Mouse (Mus musculus) layer of hippocampus, adult 11-12 months (tissue): ENCODE measurements around the gene Parp8.
"Not testable (repeated sequence)": the region's sequence is repeated elsewhere in the genome, so short reads cannot be mapped to it uniquely, and the experiment has no call there.

Experiments
- DNase-seq: peaks from one replicate; pipeline ENCODE4 v3.0.0; 2022; ENCODE audit warnings: low spot score

Parp8 gene

GRCm38 (mm10) chr13:116962480-116963462 lies 62.6 kb downstream of the Parp8 start:
- DNase-seq = no peak

GRCm38 (mm10) chr13:116958776-116959589 lies 66.4 kb downstream of the Parp8 start:
- DNase-seq = no peak

- DNase-seq = no peak
Observed at GRCm38 (mm10) chr13:116957577-116957976, 67.8 kb downstream of the Parp8 start.

GRCm38 (mm10) chr13:116951336-116951735 lies 74.0 kb downstream of the Parp8 start:
- DNase-seq = no peak

DNA sequence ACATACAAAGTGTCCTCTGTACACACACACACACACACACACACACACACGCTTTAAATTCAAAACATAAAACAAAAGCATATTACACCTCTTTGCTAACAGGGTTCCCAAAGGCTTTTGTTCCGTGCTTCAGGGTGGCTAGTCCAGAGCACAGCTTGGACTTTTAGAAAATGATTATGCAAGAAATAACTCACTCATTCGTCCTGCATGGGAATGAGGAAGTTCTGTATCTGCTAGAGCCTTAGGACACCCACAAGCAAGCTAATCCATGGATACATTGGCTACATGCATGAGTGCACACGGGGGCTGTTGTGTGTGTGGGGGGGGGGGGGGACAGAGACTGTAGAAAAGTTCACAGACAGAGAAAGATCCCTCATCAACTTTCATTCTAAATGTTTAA lies 75.8 kb downstream of the Parp8 start:
- DNase-seq = no peak

- no peak for DNase-seq
Observed at GRCm38 (mm10) chr13:116949056-116949455, 76.3 kb downstream of the Parp8 start.

- no peak for DNase-seq
Observed at GRCm38 (mm10) chr13:116948299-116948659, 77.1 kb downstream of the Parp8 start.

DNA sequence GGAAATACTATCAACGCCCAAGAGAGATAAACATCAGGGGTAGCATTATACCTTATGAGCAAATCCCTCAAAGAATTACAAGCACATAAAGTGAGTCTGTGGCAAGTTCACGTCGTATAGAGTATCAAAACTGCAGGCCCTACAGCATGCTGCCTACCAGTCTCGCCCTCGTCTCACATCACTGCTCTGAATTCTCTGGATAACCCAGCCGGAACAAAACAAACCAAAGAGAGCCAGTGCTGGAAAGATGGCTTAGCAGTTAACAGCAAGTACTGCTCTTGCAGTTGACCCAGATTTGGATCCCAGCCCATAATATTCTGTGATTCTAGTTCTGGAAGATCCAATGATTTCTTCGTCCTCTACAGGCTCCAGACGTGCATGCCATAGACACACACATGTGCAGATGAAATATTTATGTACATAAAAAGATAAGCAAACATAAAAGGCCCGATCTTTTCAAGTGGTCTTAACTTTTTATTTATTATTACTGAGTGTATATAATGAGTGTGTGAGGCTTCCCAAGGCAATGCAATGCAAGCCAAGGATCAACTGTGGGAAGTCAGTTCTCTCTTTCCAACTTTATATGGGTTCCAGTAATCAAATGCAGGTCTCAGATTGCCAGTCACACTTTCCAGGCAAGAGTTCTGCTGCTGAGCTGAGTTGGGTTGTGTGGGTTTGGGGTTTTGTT lies 77.6 kb downstream of the Parp8 start:
- DNase-seq = no peak

- no peak for DNase-seq
Observed at GRCm38 (mm10) chr13:116946566-116946965, 78.8 kb downstream of the Parp8 start.

GRCm38 (mm10) chr13:116941280-116942015 lies 83.9 kb downstream of the Parp8 start:
- DNase-seq = no peak

DNA sequence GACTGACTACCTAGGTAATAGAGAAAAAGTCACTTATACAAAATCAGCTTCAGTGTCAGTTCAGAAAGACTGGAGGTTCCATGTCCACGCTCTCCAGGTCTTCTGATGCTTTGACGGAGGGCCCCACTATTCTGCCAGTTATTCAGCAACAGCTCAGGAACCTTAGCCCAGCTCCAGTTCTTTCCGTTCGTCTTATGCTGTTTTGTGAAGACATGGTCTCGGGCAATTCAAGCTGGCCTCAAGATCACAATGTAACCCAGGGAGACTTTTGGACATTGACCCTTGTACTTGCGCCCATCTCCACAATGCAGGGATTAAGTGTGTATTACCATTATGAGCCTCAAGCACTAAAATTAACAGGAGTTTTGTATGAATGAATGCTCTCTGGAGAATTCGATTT lies 84.6 kb downstream of the Parp8 start:
- no peak for DNase-seq

DNA sequence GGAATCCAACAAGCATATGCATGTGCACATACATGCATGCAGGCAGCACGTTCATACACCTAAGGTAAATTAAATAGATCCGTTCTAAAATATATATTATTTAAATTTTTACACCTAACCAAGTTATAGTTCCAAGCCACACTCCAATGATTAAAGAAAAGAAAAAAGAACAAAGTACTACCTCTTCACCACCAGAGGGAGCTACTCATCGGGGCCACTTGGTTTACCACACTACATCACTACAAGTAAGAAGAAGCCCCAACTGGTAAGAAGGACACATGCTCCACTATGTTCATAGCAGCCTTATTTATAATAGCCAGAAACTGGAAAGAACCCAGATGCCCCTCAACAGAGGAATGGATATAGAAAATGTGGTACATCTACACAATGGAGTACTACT lies 88.3 kb downstream of the Parp8 start:
- not testable (repeated sequence) for DNase-seq

DNA sequence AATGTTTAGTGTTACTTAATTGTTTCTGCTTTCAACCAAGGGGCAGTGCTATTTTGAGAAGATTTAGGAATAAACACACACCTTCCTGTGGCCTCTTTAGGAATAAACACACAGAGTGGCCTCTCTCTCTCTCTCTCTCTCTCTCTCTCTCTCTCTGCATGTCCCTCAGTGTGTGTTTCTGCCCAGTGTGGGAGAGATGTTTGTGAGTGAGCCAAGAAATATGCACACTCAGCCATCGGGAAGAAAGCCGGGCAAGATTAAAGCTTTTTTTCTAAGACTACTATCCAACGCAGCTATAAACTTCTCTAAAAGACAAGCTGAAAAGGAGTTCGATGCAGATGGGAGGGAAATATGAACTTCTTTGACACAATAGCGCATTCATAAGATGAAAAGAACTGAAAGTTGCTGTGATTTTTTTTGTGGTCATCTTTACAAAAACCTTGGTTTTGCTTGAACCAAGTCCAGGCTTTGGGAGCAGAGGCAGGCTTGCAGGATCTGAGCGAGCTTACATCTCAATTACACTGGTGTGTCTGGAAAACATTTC lies 107.9 kb downstream of the Parp8 start:
- DNase-seq = no peak

DNA sequence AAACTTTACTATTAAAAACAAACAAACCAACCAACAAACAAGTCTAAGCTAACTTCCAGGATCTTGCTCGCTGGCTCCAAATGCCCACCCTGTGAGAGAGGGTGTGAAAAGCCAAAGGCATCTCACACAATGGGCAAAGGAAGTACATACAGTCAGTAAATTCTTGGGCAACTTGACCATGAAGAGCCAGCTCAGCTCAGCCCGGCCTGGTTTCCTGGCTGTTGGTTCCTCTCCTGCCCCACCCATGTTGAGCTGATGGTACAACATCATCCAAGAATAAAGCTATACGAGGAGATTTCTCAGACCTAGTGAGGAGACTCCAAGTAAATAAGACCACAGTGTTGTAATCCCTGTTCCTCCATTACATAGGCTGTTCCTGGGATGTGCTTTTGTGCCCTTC lies 117.1 kb downstream of the Parp8 start:
- no peak for DNase-seq

- no peak for DNase-seq
Observed at GRCm38 (mm10) chr13:116903394-116903793, 121.9 kb downstream of the Parp8 start.

DNA sequence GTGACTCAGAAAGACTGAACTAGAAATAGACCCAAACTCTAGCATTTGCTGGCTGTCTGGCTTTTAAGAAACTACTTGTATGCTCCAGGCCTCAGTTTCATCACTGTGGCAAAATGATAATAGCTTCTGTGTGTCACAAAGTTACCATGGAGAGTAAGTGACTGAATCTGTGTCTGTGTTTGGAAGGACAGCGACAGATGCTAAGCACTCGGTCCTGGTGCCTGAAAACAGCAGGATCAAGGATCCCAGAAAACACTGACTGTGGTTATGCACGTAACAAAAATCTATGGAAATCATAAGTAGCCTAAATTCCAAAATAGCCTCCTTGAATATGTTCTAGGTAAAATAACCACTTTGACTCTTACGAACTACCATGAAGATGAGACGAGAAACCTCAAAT lies 126.9 kb downstream of the Parp8 start:
- DNase-seq = no peak

DNA sequence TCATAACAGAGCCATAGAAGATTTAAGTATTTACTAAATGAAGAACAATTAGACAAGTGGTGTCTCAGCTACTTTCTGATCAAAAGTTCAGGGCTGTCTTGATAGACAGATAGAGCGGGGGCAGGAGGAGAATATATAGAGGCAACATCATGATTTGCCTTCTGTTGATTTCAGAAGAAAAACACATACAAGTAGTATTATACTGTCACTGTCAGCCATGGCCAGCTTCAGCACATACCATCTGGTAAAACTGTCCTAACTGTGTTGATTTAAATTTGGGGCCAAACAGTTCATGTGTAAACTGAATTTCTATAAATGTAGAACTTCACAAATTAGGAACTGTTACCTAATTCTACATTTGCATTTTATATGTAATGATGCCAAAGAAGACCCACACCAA lies 127.6 kb downstream of the Parp8 start:
- no peak for DNase-seq

- DNase-seq = no peak
Observed at GRCm38 (mm10) chr13:116884422-116884942, 140.9 kb downstream of the Parp8 start.

DNA sequence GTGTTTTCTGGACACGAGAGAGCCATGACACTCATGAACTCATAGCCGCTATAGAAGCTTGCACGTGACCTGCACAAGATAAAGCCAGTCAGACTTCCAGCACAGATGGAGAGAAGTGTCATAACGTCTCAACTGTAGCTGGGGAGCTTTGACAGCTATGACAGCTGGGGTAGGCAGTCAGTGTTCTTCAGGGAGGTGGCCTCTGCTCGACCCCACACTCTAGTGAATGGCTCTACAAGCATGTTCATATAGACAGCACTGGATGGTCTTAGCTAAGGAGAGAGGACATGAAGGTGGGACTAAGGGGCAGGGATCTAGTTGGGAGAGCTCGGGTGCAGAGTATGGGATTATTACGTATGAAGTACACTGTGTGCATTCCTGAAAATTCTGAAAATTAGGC lies 143.1 kb downstream of the Parp8 start:
- DNase-seq = no peak

DNA sequence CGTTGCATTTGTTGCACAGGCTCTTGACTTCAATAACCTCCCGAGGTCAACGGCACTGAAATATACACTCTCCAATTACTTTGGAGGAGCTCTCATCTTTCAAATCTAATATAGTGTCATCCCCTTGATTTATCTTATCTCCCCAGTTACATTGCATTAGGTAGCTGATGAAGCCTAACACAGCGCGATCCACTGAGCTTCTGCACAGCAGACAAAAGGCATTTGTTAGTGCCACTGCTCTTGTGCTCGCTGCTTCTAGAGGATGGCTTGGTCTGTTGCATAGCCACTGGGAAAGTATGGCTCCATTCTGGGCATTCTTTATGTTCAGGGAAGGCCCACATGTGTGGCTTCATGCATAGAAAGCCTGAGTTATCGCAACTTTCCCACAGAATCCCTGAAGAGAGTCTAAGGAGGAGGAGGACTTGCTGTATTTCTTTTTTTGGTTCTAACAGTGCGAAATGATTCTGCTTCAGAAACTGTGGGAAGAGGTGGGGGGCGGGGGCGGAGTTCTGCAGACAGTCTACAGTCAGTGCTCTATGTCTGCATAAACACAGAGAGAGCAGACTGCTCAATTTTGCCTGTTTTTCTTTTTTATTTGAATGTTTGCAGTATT lies 145.7 kb downstream of the Parp8 start:
- DNase-seq = no peak

DNA sequence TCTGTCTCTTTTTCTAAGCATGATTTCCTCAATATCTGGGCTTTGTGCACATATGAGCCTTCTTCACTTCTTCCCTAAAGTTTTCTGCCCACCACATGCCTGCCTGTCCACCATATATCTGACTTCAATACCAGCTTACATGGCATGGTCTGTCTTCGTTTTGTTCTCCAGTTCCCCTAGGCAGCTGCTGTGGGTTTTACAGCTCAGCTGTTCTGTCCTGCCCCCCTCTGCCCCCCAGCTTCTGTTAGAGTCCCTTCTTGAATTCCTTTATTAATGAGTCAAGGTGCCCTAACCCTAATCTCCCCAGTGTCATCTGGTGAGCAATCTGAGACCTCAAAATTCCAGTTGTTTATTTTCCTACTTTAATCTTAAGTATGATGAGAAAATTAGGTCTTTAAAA lies 155.1 kb downstream of the Parp8 start:
- DNase-seq = no peak
